Mouse (Mus musculus): ENCODE results near the gene Nans. TPM values are rescaled to one million over a fixed set of nuclear protein-coding genes. Genes with fewer than 3 reads are reported as not detected.
A peak's percentile ranks its signal among the peaks of the same experiment; 100 is the strongest.

Nans gene
- polyA plus RNA-seq, 1 experiment from 2014 or later = 111 TPM

DNA sequence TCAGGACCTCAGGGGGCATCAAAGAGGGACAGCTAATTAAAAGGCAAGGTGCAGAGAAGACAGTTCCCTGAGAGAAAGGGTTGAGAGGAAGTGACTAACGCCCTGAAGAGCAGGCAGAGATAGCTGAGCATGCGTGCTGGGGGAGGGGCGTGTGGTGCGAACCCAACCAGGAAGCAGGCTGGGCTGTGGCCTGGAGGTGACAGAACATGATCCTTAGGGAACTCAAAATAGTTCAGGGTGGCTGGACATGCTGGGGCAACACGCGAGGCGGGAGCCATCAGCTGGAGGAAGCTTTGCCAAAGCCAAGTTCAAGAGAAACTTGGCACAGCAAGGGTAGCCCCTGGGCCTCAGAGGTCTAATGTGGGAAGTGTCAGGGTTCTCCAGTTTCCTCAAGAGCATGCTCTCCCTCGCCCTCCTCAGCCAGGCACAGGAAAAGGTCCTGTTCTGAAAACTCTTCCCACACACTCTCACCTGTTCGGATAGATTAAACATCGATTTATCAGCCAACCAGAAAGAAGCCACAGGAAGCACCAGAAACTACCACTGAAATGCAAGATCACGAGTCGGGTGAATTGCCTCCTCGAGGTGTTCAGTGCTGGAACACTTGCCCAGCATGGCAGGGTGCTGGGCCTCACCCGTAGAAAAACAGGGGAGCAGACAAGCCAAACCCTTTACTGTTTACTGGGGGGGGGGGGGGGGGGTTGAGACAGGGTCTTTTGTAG, 3.2 kb upstream of the Nans start:
- DNase-seq (ENCODE audit: low spot score) = peak; percentile 87

- DNase-seq (ENCODE audit: low spot score) = no peak
Measured at GRCm38 (mm10) chr4:46487348-46487747, 1.7 kb upstream of the Nans start.

DNA sequence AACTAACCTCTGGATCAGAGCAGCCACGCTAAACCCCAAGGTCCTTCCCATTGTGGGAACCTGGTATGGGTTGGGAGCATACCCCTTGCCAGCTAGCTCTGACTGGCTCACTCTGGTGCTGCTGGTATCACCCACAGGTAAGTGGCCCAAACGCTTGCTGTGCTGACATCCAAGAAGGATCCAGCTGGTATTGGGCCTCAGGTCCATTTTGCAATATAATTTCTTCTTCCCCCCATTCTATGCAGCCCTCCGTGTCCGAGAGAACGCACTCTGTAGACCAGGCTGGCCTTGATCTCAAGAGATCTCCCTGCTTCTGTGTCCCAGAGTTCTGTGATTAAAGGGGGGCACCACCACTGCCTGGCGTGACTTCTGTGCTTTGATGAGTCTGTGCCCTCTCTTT, 4.0 kb downstream of the Nans start:
- DNase-seq (ENCODE audit: low spot score) = no peak

DNA sequence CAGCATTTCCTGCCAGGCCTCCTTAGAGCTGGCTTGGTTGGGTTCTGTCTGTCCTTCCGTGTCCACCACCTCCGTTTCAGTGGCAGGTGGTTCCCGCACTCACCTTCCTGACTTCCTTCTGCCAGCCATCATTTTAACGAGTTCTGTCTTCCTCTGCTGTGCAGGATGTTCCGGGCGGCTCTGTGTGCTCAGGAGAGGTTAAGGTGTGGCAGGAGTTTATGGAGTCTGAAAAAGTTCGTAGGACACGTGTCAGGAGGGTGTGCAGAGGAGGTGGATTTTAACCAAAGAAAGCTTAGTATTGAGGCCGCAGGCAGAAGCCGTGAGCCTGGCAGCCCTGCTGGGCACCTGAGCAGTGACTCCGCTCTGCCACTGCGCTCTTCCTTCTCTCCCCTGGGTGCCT, 6.5 kb downstream of the Nans start:
- DNase-seq (ENCODE audit: low spot score) = no peak

GRCm38 (mm10) chr4:46497286-46497892, 8.3 kb downstream of the Nans start:
- peak; percentile 85 for DNase-seq (ENCODE audit: low spot score)

DNA sequence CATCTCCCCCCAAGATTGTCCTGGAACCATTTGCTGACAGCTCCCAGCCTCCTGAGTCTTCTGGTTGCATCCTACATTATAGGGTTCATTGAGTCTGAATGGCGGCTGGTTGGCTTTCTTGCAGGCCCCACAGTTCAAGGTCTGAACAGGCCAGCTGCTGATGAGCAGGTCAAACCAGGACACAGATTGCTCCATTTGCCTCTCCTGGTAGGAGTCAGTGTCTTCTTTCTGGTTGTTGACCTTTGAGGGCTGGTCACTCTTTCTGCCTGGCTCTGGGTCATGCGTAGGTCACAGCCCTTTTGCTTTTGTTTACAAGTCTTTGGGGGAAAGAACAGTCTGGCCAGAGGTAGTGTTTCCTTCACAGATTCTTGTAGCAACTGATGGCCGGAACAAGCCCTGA, 9.5 kb downstream of the Nans start:
- DNase-seq (ENCODE audit: low spot score) = no peak

GRCm38 (mm10) chr4:46498976-46499375, 9.9 kb downstream of the Nans start:
- DNase-seq (ENCODE audit: low spot score) = peak; percentile 57

- DNase-seq (ENCODE audit: low spot score) = no peak
Measured at GRCm38 (mm10) chr4:46502606-46503502, 13.8 kb downstream of the Nans start.

DNA sequence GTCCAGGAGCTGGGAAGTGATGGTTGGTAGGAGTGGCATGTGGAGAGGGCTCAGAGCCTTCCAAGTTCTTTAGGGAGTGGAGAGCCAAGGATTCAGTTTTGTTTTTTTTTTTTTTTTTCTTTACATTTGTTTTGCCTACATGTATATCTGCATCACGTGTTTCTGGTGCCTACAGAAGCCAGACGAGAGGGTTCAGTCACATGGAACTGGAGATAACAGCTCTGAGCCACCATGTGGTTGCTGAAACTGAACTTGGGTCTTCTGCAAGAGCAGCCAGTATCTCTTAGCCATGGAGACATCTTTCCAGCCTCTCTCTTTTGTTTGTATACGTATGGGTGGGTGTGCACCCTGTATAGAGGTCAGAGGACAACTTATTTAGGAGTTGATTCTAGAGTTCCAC, 14.8 kb downstream of the Nans start:
- DNase-seq (ENCODE audit: low spot score) = no peak

DNA sequence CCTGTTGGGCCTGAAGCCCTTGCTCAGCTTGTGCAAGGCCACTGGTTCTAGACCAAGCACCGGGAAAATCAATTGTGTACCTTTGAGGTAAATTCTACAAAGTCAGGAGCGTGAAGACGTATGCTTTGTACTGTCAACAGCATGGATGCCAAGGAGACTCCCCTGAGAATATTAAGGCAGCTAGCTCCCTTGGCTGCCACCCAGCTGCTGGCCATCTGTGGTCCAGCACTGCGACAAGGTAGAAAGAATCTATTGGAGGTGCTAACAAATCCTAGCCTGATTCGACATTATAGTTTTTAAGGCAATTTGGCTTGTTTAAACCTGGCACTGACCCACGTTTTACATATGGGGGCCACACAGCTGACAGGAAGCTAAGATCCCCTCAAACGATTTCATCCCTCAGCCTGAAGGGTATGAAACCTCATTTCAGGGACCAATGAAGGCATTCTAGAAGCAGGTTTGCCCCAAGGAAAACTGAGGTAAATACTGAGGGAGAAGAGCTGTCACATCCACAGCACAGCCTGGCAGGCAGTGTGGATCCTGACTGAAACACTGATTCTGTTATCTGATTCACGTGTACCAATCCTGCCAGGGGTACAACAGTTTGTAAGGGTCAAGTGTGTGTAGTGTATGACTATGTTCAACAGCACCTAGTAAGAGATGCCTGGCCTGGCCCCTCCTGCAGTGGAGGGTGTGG, 16.5 kb downstream of the Nans start:
- no peak for DNase-seq (ENCODE audit: low spot score)

DNA sequence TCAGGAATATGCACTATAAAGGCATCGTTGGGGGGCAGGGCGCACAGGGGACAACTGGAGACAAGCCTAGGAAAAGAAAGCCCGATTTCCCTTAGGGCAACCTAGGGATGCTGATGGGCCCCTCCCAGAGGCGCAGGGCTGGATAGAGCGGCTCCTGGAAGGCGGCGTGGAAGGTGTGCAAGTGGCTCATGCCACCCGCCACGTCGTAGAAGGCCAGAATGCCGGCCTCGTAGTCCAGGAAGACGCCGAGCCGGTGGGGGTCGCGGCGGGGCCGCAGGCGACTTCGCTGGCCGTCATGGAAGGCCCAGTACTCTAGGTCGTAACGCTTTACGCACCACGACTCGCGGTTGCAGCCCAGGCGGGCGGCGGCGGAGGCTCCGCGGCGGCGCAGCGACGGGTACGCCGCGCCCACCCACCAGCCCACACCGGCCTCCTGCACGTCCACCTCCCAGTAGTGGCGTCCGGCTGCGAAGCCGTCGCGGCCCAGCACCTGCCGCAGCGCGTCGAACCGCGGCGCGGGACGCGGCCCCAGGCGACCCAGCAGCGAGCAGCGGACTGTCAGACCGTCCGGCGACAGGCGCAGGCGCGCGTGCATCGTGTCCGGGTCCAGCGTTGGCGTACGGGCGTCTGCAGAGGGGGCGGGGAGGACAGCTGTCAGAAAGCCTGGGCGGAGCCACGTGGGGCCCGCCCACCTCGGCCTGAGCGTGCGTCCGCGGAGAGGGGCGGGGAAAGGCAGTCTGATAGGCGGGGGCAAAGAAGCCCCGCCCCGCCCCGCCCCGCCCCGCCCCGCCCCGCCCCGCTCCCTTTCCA, 18.0 kb downstream of the Nans start:
- peak; percentile 94 for DNase-seq (ENCODE audit: low spot score)

- DNase-seq (ENCODE audit: low spot score) = peak; percentile 89
Measured at GRCm38 (mm10) chr4:46507736-46508460, 18.9 kb downstream of the Nans start.

DNA sequence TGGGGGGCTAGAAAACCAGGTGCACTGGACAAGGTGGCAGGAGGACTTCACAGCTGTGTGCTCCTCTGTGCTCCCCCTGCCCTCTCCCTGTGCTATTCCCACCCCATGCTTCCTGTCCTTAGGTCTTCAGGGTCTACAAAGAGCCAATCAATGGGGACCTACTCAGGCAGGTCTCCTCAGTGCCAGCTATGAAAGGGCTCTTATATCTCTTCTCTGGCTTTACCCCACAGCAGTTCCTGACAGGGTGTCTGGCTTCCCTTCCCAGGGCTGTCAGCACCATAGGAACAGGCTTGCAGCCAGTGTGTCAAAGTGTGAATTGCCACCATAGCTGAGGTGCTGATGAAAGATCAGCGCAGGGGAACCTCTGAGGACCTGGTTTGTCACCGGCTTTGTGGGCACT, 31.4 kb downstream of the Nans start:
- no peak for DNase-seq (ENCODE audit: low spot score)

GRCm38 (mm10) chr4:46521457-46521856, 32.4 kb downstream of the Nans start:
- no peak for DNase-seq (ENCODE audit: low spot score)

DNA sequence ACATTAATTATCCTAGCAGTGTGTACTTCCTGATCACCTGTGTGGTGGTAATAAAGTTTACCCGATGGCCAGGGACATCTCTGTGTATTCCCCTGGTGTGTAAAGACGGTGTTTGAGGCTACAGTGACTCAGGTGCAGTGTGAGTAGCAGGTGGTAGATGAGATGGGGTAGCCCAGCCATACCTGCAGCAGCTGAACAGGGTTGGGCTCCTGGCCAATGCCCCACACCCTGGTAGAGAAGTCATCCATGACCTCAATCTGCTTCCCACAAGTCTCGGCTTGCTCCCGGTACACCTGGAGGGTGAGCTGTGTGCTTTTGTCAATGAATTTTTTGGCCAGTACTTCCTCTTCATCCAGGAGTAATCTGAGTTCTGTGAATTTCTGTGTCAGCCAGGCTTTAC, 34.3 kb downstream of the Nans start:
- no peak for DNase-seq (ENCODE audit: low spot score)

DNA sequence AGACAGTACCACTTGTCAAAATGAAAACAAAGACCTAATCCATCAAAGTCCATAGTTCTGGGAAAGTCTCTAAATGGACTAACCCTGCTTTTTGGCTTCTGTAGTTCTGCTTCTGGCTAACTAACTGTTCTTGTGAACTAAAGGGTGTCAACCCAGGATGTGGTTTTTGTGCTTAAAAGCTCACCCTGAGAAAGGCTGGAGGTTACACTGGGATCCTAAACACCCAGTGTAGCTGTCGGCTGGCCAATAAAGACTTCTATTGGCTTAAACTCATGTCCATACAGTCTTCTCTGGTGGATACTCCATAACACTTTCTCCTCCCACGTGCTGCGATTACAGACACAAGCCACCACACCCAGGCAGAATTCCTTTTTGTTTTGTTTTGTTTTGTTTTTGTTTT, 37.2 kb downstream of the Nans start:
- DNase-seq (ENCODE audit: low spot score) = peak; percentile 62

- DNase-seq (ENCODE audit: low spot score) = peak; percentile 62
Measured at GRCm38 (mm10) chr4:46526798-46527557, 37.9 kb downstream of the Nans start.

- no peak for DNase-seq (ENCODE audit: low spot score)
Measured at GRCm38 (mm10) chr4:46527558-46527926, 38.5 kb downstream of the Nans start.

DNA sequence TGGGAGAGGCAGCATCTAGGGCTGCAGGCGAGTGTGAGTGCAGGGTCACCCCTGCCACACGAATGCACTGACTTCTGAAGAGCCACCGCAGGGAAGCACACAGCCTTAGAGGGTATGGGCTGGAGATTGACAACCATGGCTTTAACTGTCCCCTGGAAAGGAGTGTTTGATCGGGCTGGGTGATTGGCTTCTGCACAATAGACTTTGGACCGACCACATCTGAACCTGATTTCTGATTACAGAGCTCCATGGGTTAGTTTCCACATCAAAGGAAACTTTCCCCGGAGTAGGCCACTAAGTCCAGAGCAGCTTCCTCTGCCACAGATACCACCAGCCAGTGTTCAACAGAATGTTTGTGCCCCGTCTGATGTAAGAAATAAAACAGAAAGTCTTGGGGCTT, 40.7 kb downstream of the Nans start:
- no peak for DNase-seq (ENCODE audit: low spot score)

Measured in thymus, postnatal 0 days (tissue).